Mouse (Mus musculus) cerebellum, adult 11 months (tissue): ENCODE results near the gene Arhgef25.

Source experiments
- DNase-seq: peaks from one replicate; pipeline ENCODE4 v3.0.0; 2022

Gene Arhgef25

DNA sequence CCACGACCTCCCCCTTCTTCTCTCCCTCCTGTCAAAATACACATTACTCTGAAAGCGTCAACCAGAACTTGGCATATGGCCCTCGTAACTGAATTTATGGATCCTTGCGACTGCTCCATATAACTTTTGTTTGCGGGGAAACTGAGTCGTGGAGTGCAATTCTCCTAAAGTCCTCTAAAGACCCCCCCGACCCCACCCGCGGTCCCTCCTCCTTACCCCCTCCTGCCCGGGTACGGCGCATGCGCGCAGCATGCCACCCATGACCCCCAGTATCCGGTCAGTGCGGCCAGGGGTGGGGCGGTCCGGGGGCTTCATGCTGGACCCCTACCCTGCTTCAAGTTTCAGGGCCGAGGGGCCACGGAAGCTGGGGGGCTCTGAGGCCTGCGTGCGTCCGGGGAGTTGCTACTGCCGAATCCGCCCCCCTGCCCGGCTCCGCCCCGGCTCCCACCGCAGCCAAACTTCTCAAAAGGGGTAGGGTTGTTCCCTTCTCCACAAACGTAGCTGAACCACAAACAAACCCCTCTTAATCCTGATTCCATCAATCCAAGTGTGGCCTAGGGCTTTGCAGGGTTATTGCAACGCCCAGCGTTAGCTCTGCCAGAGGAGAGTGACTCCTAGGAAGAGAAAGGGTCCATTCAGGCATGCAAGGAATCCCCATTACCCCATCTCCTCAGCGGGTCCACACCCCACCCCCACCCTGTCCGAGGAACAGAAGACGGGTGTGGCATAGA, at the start of gene Arhgef25:
Gene Arhgef25 (minus strand): TSS at position 433 of the 731 bp plus-strand sequence.
- no peak for DNase-seq

DNA sequence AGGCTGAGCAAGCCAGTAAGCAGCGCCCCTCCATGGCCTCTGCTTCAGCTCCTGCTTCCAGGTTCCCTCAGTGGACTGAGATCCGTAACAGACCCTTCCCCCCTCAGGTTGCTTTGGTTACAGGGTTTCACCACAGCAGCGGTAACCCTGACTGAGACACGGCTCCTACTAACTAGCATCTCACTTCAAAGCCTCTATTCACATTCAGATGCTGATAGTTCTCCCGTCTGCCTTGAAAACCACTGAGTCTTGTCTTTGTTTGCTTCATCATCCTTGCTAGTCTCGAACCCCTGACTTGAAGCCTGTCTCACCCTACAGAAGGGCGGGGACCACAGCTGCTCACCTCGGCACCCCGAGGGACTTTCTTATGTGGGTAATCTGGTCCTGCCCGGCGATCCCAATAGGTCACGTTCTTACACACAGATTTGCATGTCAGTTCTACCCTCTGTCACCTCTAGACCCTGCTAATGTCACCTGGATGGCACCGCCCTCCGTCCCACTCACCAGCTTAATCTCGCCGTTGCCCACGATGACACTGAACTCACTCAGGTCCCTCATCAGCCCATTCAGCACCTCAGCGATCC, 48.5 kb upstream of the Arhgef25 start:
- DNase-seq = no peak

- no peak for DNase-seq
These were observed 46.7 kb upstream of the Arhgef25 start for GRCm38 (mm10) chr10:127236541-127236940.

- no peak for DNase-seq
These were observed 43.3 kb upstream of the Arhgef25 start for GRCm38 (mm10) chr10:127233141-127233540.

DNA sequence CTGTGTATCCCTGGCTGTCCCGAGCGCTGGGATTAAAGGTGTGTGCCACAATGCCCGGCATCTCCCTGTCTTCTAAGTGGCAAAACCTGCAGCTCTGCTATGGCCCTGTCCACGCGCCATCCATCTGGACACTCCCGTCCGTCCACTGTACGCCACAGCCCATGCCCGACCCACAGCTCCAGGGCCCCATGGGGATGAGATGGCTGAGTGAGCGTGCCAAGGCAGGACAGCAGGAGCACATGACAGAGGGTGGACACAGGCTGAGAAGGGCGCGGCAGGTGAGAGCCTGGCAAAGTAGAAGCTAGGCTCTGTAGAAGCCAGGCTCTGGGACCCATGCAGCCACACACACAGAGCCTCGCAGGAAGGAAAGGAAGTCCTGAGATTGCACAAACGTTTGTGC, 41.9 kb upstream of the Arhgef25 start:
- no peak for DNase-seq

DNA sequence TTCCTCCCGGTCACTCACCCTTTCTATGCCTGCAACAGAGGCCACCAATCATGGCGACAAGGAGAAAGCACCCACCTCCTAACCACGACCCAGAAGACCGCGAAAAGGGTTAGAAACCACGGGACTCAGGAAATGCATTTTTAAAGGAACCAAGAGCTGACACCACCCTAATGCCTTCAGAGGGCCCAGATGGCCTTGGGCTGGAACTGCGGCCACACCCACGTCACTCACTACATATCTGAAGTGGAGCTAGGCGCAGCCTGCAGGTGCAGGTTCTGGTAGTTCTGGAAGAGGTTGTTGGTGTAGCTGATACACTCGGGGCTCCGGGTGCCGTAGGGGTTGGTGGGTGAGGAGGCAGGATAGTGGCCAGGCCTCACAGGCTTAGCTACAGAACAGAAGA, 40.8 kb upstream of the Arhgef25 start:
- DNase-seq = no peak

DNA sequence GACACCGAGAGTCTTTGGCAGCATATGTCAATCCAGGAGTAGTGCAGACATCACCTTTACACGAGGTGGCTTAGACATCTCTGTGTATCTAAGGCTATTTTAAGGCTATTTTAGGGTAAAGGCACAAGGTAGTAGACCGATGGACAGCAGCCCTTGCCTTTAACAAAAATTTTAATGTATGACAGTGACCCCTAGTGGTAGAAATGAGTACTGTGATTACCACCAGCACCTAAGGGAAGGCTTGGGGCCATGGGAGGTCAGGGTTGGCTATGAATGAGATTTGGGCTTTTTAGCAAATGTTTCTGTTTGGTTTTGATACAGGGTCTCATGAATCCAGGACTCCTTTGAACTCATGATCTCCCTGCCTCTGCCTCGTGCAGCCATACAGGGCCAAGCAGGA, 39.0 kb upstream of the Arhgef25 start:
- peak; percentile 52 for DNase-seq

- DNase-seq = no peak
These were observed 37.3 kb upstream of the Arhgef25 start for GRCm38 (mm10) chr10:127227163-127227562.

- no peak for DNase-seq
These were observed 36.5 kb upstream of the Arhgef25 start for GRCm38 (mm10) chr10:127226318-127226895.

DNA sequence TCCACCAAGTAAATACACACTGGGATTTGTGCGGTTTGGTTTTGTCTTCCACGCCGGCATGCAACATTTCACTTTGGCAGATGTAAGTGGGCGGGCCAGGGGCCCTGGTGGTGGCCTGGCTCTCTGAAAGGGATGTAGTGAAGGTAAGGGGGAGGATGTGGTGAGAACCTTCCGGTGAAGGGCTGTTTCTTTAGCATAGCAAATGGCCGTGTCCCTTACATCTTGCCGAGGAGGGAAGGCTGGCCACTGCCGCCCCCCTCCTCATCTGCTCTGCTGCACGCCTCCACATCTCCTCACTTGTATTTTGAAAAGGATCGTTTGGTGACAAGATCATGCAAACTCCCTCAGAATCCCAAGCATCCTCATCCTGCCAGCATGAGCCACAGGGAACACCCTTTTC, 35.8 kb upstream of the Arhgef25 start:
- DNase-seq = no peak

DNA sequence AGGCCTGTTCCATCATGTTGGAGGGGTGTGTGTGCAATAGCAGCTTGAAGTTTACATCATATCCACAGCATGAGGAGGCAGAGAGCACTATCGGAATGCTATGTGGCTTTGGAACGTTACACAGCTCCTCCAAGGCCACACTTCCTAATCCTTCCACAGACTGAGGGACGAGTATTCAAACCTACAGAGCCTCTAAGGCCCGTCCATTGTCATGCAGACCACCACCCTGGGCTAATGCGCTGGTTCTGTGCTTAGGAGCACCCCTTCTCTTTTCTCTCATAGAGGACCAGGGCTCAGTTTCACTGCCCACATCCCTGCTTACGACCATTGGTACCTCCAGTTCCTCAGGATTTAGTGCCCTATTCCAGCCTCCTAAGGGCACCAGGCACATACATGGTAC, 35.3 kb upstream of the Arhgef25 start:
- no peak for DNase-seq

DNA sequence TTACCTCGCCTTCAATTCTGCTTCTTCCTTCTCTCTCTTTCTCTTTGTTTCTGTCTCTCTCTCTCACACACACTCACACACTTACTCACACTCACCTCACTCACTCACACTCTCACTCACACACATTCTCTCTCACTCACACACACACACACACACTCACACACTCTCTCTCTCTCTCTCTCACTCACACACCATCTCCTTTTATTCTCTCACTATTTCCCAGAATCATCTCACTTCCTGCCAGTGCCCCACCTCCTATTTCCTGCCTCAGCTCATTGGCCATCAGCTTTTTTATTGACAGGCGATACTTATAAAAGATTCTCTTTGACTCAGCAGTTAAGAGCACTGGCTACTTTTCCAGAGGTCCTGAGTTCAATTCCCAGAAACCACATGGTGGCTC, 28.5 kb upstream of the Arhgef25 start:
- DNase-seq = no peak

GRCm38 (mm10) chr10:127217177-127217576, 27.3 kb upstream of the Arhgef25 start:
- no peak for DNase-seq

- no peak for DNase-seq
These were observed 26.6 kb upstream of the Arhgef25 start for GRCm38 (mm10) chr10:127216456-127216855.

DNA sequence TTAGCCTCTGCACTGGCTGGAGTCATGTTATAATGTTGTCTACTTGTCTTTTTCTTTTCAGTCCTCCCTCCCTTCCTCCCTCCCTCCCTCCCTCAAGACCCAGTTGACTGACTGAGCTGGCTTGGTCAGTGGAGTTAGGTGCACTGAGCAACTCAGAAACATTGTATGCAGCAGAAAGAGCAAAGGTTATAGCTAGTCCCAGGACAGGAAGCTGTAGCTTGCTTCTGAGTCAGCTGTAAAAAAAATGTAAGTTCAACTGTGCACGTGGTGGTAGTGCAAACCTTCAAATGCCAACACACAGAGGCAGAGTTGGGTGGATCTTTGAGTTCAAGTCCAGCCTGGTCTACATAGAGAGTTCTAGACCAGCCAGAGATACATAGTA, 24.5 kb upstream of the Arhgef25 start:
- no peak for DNase-seq

- no peak for DNase-seq
These were observed 24.0 kb upstream of the Arhgef25 start for GRCm38 (mm10) chr10:127213704-127214421.

- DNase-seq = no peak
These were observed 23.4 kb upstream of the Arhgef25 start for GRCm38 (mm10) chr10:127213272-127213671.

DNA sequence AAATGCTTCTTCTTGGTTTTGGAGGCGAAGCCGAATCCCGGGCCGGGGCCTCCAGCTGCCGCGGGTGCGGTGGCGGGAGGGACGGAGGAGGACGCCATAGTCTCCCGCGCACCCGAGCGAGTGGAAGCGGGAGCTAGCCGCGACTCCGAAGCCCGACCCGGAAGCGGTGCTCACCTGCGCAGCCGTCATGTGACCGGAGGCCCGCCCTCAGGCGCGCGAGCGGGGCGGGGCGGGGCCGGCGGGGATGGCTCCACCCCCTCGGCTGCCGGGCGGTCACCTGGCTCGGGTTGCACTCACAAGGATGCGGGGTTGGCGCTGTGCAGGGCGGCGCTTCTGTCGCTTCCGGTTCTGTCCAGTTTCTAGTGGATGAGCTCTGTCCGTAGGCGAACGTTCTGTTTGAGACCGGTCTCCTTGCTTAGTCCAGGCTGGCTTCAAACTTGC, 21.6 kb upstream of the Arhgef25 start, which contains the start of gene Pip4k2c:
Gene Pip4k2c (minus strand): TSS at position 172 of the 441 bp plus-strand sequence.
- peak; percentile 94 for DNase-seq

- DNase-seq = no peak
These were observed 21.1 kb upstream of the Arhgef25 start for GRCm38 (mm10) chr10:127210961-127211405.

- no peak for DNase-seq
These were observed 20.2 kb upstream of the Arhgef25 start for GRCm38 (mm10) chr10:127209928-127210570.

- DNase-seq = no peak
These were observed 19.0 kb upstream of the Arhgef25 start for GRCm38 (mm10) chr10:127208921-127209320.

DNA sequence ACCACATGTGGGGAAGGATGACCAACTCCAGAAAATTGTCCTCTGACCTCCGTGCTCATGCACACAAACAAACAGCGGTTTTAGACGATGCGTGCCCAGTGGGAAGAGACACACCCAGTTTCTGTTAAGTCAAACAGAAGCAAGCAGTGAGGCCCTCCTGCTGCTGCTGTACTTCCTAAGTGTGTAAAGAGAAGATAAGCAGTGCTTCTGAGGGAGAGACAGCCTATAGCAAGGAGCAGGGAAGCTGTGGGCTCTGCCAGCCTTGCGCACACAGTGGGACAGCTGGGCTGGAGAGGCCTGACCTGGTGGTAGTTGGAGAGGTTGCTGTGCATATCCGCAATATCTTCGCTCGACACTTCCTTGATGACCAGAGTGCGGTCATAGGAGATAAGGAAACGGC, 15.5 kb upstream of the Arhgef25 start:
- DNase-seq = no peak

DNA sequence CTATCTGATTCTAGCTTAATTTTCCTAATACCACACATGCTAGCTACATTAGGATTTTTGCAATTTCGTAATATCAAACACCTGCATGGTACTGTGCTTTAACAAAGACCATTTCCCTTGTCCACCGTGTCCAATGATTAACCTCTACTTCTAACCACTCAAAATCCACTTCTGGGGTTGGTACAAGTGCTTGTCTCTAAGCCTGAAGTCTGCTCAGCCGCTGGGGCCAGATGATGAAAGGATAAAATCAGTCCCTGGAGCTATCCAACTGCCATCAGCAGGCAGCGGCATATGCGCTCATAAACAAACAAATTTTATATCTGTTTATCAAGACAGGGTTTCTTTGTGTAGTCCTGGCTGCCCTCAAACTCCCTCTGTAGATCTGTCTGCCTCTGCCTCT, 14.7 kb upstream of the Arhgef25 start:
- no peak for DNase-seq
